Mouse (Mus musculus): ENCODE measurements around the gene Gm17387.

Gm17387 gene

DNA sequence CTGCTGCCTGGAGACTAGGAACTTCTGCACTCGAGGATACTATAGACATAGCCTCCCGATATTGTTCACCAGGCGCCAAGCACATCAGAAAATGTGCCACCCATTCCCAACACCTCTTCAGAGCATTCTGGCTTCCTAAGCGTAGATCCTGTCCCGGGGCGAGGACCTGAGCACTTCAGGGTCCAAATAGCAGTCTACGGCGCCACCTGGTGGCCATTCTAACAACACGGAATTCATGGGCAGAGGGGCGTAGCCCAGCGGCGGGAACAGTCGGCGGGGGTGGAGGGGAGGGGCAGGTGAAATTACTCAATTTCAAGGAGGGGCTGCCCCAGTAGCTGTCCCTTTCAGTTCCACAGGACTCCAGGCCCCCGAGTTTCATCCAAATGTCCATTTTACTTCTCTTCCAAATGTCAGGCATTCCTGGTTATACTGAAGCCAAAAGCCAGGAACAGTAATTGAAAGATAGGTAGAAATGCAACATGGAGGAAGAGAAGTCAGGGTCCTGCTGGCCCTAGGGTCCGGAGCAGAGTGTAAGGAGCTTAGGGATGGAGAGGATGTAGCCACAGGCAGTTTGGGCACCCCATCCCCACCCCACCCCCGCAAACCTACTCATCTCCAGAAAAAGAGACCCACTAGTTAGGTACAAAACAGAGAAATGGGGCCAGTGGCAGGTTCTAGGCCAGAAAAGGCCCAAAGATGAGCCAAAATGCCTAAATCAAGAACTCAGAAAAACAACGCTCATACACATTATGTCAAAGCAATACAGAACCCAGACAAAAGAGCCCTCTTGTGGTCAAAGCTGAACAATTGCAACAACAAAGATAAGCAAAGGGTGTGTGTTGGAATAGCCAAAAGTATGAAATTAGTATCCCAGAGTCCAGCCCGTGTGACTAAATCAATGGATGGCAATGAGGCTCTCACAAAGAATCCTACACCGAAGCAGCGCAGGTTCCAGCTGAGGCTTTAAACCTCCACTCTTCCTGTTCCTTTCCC, 19.6 kb downstream of the Gm17387 start:
- peak; percentile 93 for DNase-seq (ENCODE audit: low spot score)

- DNase-seq (ENCODE audit: low spot score), result no peak
Measured at GRCm38 (mm10) chr7:141049326-141049725, 20.4 kb downstream of the Gm17387 start.

GRCm38 (mm10) chr7:141051060-141051685, 22.2 kb downstream of the Gm17387 start:
- no peak for DNase-seq (ENCODE audit: low spot score)

DNA sequence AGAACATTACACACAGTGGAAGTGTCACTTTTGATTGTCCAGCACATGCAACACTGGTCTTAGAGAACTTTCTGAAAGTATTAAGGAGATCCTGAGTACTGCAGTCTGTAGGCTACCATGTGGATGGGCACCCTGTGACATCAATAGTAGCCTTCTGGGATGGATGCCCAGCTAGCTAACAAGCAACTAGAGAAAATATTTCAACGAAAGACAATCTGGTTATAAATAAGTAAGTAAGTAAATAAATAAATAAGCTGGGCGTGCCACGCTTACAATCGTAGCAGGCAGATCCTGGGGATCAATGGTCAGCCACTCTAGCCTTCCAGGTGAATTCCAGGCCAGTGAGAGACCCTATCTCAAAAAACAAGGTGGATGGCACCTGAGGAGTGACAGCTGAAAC, 23.1 kb downstream of the Gm17387 start:
- DNase-seq (ENCODE audit: low spot score), result no peak

DNA sequence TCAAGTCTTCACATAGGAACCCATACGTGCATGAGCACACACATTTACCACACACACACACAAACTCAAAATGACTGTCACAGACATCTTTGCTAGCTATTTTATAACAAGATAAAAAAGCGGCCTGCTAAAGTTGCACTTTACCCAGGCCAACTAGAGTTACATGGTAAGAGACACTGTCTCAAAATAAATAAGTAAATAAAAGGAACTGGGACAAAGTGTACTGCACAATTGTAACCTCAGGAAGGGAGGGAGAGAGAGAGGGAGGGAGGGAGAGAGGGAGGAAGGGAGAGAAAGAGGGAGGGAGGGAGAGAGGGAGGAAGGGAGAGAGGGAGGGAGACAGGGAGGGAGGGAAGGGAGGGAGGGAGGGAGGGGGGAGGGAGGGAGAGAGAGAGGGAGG, 23.5 kb downstream of the Gm17387 start:
- no peak for DNase-seq (ENCODE audit: low spot score)

GRCm38 (mm10) chr7:141055785-141056184, 26.9 kb downstream of the Gm17387 start:
- no peak for DNase-seq (ENCODE audit: low spot score)

GRCm38 (mm10) chr7:141056976-141057375, 28.0 kb downstream of the Gm17387 start:
- no peak for DNase-seq (ENCODE audit: low spot score)

GRCm38 (mm10) chr7:141057541-141057940, 28.6 kb downstream of the Gm17387 start:
- no peak for DNase-seq (ENCODE audit: low spot score)

DNA sequence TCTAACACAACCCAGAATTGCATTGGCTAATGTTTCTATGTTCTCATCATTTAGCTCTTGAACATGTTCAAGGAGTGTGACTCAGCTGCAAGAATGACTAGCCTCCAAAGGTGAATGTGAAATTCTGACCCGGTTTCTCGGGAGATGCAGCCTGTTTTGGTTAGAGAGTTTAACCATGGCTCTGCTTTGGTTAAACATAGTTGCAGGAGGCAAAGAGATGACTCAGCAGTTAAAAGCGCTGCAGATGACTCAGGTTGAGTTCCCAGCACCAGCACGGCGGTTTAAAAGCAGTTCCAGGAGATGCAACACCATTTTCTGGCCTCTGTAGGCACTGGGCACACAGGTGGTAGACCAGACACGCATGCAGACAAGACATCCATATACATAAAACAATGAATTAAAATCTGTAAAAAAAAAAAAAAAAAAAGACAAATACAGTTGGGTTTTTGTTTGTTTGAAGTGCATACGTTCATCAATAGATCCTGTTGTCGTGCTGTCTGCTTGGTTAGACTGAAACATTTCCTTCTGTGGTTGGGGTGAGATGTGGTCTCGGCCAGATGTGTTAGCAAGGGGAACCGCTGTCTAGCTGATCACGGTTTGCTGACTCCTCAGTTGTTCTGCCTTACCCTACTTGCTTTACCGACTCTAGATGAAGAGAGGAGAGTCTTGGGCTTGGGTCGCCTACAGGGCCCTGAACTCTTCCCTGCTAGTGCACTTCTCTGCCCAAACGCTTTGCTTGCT, 29.8 kb downstream of the Gm17387 start:
- DNase-seq (ENCODE audit: low spot score), result no peak

- DNase-seq (ENCODE audit: low spot score), result no peak
Measured at GRCm38 (mm10) chr7:141059929-141060328, 31.0 kb downstream of the Gm17387 start.

GRCm38 (mm10) chr7:141060426-141061242, 31.7 kb downstream of the Gm17387 start, which contains the start of gene B4galnt4:
Gene B4galnt4, plus strand, starts transcription at chr7:141061104.
- DNase-seq (ENCODE audit: low spot score), result peak; percentile 88

DNA sequence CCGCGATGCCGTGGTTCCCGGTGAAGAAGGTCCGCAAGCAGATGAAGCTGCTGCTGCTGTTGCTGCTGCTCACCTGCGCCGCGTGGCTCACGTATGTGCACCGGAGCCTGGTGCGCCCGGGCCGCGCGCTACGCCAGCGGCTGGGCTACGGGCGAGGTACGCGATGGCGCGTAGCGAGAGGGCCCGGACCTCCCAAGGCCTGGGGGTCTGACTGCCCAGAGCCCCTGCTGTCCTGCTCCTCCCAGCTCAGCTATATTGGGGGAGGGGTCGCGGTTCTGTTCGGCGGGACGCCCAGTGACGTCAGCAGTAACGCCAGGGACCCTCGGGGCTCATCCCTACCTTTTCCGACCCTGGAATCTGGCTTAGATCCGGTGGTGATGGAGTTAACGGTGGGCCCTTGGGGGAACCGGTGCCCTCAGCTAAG, 32.4 kb downstream of the Gm17387 start:
- peak; percentile 46 for DNase-seq (ENCODE audit: low spot score)

GRCm38 (mm10) chr7:141062525-141062924, 33.6 kb downstream of the Gm17387 start:
- DNase-seq (ENCODE audit: low spot score), result peak; percentile 52

- no peak for DNase-seq (ENCODE audit: low spot score)
Measured at GRCm38 (mm10) chr7:141063353-141063752, 34.4 kb downstream of the Gm17387 start.

GRCm38 (mm10) chr7:141064175-141064574, 35.2 kb downstream of the Gm17387 start:
- no peak for DNase-seq (ENCODE audit: low spot score)

DNA sequence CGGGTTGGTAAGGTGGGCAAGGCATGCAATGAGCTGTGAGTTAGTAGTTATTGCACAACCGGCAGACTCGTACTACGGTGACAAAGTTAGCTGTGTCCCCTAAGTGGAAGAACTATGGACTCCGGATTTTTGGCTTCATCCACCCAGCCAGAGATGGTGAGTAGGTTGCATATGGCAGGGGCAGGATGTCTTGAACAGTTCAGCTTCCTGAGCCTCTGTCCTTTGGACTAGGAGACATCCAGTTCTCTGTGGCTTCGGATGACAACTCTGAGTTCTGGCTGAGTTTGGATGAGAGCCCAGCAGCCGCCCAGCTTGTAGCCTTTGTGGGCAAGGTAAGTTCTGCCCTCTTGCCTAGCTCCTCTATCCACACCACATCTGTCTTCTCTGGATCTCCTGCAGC, 35.6 kb downstream of the Gm17387 start:
- DNase-seq (ENCODE audit: low spot score), result no peak

DNA sequence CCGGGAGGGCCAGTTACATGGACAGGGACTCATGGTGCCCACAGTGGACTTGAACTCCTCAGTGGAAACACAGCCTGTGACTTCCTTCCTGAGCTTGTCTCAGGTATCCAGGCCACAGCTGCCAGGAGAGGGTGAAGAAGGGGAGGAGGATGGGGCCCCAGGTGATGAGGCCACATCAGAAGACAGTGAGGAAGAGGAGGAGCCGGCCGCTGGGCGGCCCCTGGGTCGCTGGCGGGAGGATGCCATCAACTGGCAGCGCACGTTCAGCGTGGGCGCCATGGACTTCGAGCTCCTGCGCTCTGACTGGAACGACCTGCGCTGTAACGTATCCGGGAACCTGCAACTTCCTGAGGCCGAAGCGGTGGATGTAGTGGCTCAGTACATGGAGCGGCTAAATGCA, 39.4 kb downstream of the Gm17387 start:
- no peak for DNase-seq (ENCODE audit: low spot score)

DNA sequence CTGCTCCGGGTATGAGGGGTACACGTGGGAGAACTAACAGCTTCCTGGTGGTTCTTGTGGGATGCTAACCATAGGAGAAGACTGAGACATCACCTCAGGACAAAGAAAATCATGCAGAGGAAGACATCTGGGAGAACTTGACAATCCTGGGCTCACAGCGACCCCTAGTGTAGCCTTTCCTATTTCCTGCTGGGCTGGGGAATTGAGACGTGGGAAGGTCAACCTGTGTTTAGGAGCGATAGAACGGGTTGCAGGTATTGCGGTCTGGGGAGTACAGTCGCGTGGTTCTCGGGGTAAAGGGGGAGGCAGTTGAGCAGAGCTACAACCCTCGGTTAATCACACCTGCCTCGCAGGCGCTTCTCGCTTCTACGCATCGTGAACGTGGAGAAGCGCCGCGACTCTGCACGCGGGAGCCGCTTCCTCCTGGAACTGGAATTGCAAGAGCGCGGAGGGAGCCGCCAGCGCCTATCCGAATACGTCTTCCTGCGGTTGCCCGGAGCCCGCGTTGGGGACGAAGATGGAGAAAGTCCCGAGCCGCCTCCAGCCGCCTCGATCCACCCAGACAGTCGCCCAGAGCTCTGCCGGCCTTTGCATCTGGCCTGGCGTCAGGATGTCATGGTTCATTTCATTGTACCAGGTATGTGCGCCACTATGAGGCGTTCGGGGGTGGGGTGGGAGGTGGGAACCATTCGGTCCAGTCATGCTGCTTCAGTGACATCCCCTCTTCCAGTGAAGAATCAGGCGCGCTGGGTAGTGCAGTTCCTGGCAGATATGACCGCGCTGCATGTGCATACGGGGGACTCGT, 41.3 kb downstream of the Gm17387 start:
- peak; percentile 62 for DNase-seq (ENCODE audit: low spot score)

DNA sequence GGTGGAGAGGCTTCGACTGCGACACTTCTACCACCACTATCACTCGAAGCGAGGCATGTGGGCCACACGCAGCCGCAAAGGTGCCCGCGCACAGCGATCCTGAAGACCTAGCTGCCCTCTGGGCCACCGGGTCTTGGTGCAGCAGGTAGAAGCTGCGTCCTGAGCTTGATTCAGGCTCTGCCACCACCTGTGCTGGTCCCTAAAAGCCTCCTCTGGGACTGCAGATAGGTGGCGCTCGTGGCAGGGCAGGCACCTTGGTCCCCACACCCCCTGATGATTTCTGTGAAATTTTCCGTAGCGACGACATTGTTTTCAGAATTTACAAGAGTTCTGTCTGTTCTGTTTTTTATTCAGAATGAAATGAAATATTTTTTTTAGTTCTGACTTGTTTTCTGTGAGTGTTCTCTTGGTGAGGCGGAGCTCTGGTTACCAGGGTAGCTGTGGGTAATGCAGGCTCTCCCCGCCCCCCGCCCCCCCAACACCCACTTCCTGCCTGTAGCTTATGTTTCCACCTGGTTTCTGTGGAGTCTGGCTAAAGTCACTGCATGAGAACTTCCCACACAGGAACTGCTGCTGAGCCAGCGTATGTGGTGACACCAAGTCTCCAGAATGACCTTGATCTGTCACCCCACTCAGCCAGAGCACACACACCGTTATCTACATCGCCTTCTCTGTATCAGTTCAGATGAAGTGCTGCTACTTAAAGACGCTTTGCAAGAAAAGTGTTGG, 43.2 kb downstream of the Gm17387 start:
- DNase-seq (ENCODE audit: low spot score), result no peak

DNA sequence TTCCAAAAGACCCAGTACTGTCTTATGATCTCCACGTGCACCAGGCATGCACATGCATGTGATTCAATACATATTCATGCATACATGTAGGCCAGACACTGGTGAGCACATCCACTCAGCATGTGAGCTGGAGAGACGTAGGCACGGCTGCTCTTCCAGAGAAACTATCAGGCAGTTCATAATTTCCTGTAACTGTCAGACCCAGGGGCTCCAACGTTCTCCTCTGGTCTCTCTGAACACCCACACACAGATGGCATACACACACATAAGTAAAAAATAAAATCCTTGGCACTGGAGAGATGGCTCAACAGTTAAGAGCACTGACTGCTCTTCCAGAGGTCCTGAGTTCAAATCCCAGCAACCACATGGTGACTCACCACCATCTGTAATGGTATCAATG, 44.9 kb downstream of the Gm17387 start:
- DNase-seq (ENCODE audit: low spot score), result no peak
